Mouse (Mus musculus): ENCODE results near the gene Lmtk2.

Gene Lmtk2

GRCm38 (mm10) chr5:144100149-144100935 lies at the start of gene Lmtk2:
Gene Lmtk2 (plus strand): TSS chr5:144100436.
- peak; percentile 98 for DNase-seq (ENCODE audit: low spot score)

GRCm38 (mm10) chr5:144051268-144051667 lies 49.0 kb upstream of the Lmtk2 start:
- no peak for DNase-seq (ENCODE audit: low spot score)

GRCm38 (mm10) chr5:144053450-144053849 lies 46.8 kb upstream of the Lmtk2 start:
- DNase-seq (ENCODE audit: low spot score): no peak

GRCm38 (mm10) chr5:144054340-144054739 lies 45.9 kb upstream of the Lmtk2 start:
- no peak for DNase-seq (ENCODE audit: low spot score)

- DNase-seq (ENCODE audit: low spot score): no peak
These were observed 36.1 kb upstream of the Lmtk2 start for GRCm38 (mm10) chr5:144064093-144064492.

GRCm38 (mm10) chr5:144066036-144066435 lies 34.2 kb upstream of the Lmtk2 start:
- DNase-seq (ENCODE audit: low spot score): no peak

GRCm38 (mm10) chr5:144070064-144070463 lies 30.2 kb upstream of the Lmtk2 start:
- no peak for DNase-seq (ENCODE audit: low spot score)

- no peak for DNase-seq (ENCODE audit: low spot score)
These were observed 29.0 kb upstream of the Lmtk2 start for GRCm38 (mm10) chr5:144071249-144071648.

- no peak for DNase-seq (ENCODE audit: low spot score)
These were observed 22.7 kb upstream of the Lmtk2 start for GRCm38 (mm10) chr5:144077541-144077940.

GRCm38 (mm10) chr5:144080886-144081285 lies 19.4 kb upstream of the Lmtk2 start:
- no peak for DNase-seq (ENCODE audit: low spot score)

GRCm38 (mm10) chr5:144082006-144082405 lies 18.2 kb upstream of the Lmtk2 start:
- no peak for DNase-seq (ENCODE audit: low spot score)

- no peak for DNase-seq (ENCODE audit: low spot score)
These were observed 16.7 kb upstream of the Lmtk2 start for GRCm38 (mm10) chr5:144083521-144083920.

- no peak for DNase-seq (ENCODE audit: low spot score)
These were observed 16.0 kb upstream of the Lmtk2 start for GRCm38 (mm10) chr5:144084271-144084670.

GRCm38 (mm10) chr5:144085696-144086095 lies 14.5 kb upstream of the Lmtk2 start:
- no peak for DNase-seq (ENCODE audit: low spot score)

GRCm38 (mm10) chr5:144086494-144086893 lies 13.7 kb upstream of the Lmtk2 start:
- DNase-seq (ENCODE audit: low spot score): no peak

GRCm38 (mm10) chr5:144088354-144088753 lies 11.9 kb upstream of the Lmtk2 start:
- no peak for DNase-seq (ENCODE audit: low spot score)

GRCm38 (mm10) chr5:144095461-144095970 lies 4.7 kb upstream of the Lmtk2 start:
- DNase-seq (ENCODE audit: low spot score): no peak

GRCm38 (mm10) chr5:144097902-144098639 lies 2.2 kb upstream of the Lmtk2 start:
- DNase-seq (ENCODE audit: low spot score): no peak

GRCm38 (mm10) chr5:144098640-144098929 lies 1.7 kb upstream of the Lmtk2 start:
- no peak for DNase-seq (ENCODE audit: low spot score)

- no peak for DNase-seq (ENCODE audit: low spot score)
These were observed 712 bp downstream of the Lmtk2 start for GRCm38 (mm10) chr5:144100948-144101347.

- DNase-seq (ENCODE audit: low spot score): no peak
These were observed 4.8 kb downstream of the Lmtk2 start for GRCm38 (mm10) chr5:144105070-144105469.

- no peak for DNase-seq (ENCODE audit: low spot score)
These were observed 5.4 kb downstream of the Lmtk2 start for GRCm38 (mm10) chr5:144105471-144106129.

- DNase-seq (ENCODE audit: low spot score): no peak
These were observed 5.9 kb downstream of the Lmtk2 start for GRCm38 (mm10) chr5:144106130-144106510.
